Mouse (Mus musculus): Measurements from ENCODE around the gene Mfsd8. TPM values are rescaled to one million over a fixed set of nuclear protein-coding genes. Genes with fewer than 3 reads are reported as not detected.
"Not testable (repeated sequence)": the region's sequence is repeated elsewhere in the genome, so short reads cannot be mapped to it uniquely, and the experiment has no call there.

Gene Mfsd8
- polyA plus RNA-seq (2016; fragmentation: Nextera tagmentation; extraction: Ambion mirVana), result 5.2 TPM in 2 replicates

- peak within 1 kb of the TSS; percentile 59 for H3K4me3 ChIP-seq
- peak; percentile 99 for DNase-seq (ENCODE audit: low spot score)
- peak within 1 kb of the TSS; percentile 85 for H3K27ac ChIP-seq
- not testable (repeated sequence) for H3K36me3 ChIP-seq; H3K9me3 ChIP-seq; H3K27me3 ChIP-seq (ENCODE audit: insufficient read depth, poor library complexity, severe bottlenecking); H3K4me1 ChIP-seq
- under 1% methylated on average over 39 of the region's 39 CpGs for WGBS
Measured at GRCm38 (mm10) chr3:40846473-40846956, at the start of gene Mfsd8. Gene Mfsd8, minus strand, starts transcription at chr3:40846886.

DNA sequence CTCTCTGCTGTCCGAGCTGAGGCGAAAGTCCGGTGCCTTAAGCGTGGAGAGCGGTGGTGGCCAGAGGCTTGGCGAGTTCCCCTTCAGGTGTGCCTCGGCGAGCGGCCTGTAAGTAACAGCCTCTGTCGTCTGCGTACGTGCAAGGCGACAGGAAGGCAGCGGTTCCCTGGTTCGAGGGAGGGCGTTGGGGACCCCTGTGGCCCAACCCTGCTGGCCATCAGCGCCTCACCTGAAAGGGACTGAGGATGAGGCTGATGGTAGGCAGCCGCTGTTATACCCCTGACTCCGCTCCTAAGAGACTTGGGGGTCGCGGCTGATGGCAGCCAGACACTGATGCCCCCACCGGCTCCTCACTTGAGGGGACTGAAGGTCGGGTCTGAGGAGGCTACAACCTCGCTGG, 47.6 kb upstream of the Mfsd8 start:
- not testable (repeated sequence) for H3K4me1 ChIP-seq; H3K9me3 ChIP-seq; H3K36me3 ChIP-seq; H3K27me3 ChIP-seq (ENCODE audit: insufficient read depth, poor library complexity, severe bottlenecking)
- DNase-seq (ENCODE audit: low spot score), result peak; percentile 76
- peak overlapping the region; percentile 66 for H3K4me3 ChIP-seq
- WGBS, result 1% methylated on average over 23 of the region's 24 CpGs
- peak overlapping the region; percentile 76 for H3K27ac ChIP-seq

DNA sequence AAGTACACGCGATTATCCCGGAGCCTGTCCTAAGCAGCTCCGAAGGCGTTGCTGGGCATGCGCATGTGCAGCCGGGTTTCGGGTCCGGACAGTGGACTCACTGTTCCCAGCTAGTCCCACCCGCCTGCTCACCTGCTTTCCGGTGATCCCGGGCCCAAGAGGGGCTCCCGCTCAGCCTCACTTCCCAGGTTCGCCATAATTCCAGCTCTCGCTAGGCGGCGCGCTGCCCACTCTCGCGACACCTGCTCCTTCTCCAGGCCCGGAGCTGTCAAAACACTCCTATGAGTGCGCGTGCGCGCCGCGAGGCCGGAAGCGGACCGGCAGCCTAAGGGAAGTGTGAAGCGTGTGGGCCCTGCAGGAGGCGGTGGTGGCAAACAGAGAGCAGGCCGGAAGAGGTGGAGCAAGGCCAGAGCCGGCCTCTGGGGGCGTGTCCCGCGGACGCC, 47.2 kb upstream of the Mfsd8 start:
- not testable (repeated sequence) for H3K36me3 ChIP-seq; H3K27me3 ChIP-seq (ENCODE audit: insufficient read depth, poor library complexity, severe bottlenecking); H3K4me1 ChIP-seq; H3K9me3 ChIP-seq
- DNase-seq (ENCODE audit: low spot score), result peak; percentile 100
- H3K4me3 ChIP-seq, result peak overlapping the region; percentile 66
- H3K27ac ChIP-seq, result peak overlapping the region; percentile 79
- WGBS, result under 1% methylated on average over 38 of the region's 38 CpGs

DNA sequence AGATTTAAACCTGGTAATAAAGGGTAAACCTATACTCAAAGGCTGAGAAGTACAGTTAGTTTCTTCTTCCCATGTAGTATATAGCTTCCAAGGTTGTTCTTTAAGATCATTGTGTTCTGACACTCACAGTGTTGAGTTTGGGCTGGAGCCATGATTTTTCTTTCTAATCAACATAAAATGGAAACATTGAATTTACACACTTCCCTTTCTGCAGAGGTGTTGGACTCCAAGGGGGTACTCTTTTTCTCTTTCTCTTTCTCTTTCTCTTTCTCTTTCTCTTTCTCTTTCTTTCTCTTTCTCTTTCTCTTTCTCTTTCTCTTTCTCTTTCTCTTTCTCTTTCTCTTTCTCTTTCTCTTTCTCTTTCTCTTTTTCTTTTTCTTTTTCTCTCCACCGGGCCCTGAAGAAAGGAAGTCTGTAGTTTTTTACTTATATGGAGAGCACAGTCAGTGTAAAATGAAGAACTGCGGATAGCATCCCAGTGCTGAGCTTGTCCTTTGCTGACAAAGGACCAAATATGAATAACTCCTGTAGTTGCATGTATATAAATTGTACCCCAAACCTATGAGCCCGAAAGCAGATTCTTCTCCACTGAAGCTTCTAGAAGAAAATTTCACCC, 6.5 kb upstream of the Mfsd8 start:
- H3K9me3 ChIP-seq; H3K4me1 ChIP-seq; H3K27me3 ChIP-seq (ENCODE audit: insufficient read depth, poor library complexity, severe bottlenecking); DNase-seq (ENCODE audit: low spot score); H3K36me3 ChIP-seq; H3K27ac ChIP-seq; H3K4me3 ChIP-seq: not testable (repeated sequence)
- 85% methylated on average over 3 of the region's 3 CpGs for WGBS

DNA sequence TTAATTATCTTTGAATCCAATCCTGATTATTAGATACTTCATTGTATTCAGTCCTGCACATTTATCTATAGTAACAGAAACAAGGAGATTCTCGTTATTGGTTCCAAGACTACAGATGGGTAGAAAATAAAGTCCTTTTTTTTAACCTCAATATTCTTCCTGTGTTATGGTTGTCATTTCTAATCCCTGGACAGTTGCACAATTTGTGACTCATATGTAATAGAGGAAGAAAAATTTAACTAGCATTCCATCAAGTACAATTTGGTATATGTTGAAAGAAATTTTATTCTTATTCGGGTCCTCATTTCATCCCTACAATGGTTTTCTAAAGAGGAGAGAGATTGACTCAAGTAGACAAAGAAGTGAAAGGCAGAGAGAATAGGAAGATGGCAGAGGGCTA, 1.2 kb upstream of the Mfsd8 start:
- DNase-seq (ENCODE audit: low spot score); H3K4me1 ChIP-seq; H3K9me3 ChIP-seq; H3K27me3 ChIP-seq (ENCODE audit: insufficient read depth, poor library complexity, severe bottlenecking); H3K4me3 ChIP-seq; H3K27ac ChIP-seq; H3K36me3 ChIP-seq: not testable (repeated sequence)
- 89% methylated on average over 2 of the region's 2 CpGs for WGBS

GRCm38 (mm10) chr3:40847018-40847417, 332 bp upstream of the Mfsd8 start:
- H3K36me3 ChIP-seq; H3K4me1 ChIP-seq; H3K27me3 ChIP-seq (ENCODE audit: insufficient read depth, poor library complexity, severe bottlenecking); H3K9me3 ChIP-seq: not testable (repeated sequence)
- WGBS, result 1% methylated on average over 20 of the region's 21 CpGs
- Histone ChIP-seq H3K4me3 (peak overlapping the region; percentile 59), H3K27ac (peak overlapping the region; percentile 72)
- DNase-seq (ENCODE audit: low spot score), result peak; percentile 88

DNA sequence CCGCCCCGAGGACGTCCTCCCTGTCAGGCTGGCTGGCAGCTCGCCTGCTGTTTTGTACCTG, 101 bp upstream of the Mfsd8 start, which contains the start of gene Abhd18:
Abhd18 (plus strand) TSS at position 14 of the 61 bp plus-strand sequence.
- WGBS, result 0% methylated on average over 2 of the region's 4 CpGs
- H3K27me3 ChIP-seq (ENCODE audit: insufficient read depth, poor library complexity, severe bottlenecking); H3K9me3 ChIP-seq; H3K36me3 ChIP-seq; DNase-seq (ENCODE audit: low spot score); H3K4me1 ChIP-seq: not testable (repeated sequence)
- H3K4me3 ChIP-seq, result peak within 1 kb of the TSS; percentile 59
- H3K27ac ChIP-seq, result peak within 1 kb of the TSS; percentile 85

DNA sequence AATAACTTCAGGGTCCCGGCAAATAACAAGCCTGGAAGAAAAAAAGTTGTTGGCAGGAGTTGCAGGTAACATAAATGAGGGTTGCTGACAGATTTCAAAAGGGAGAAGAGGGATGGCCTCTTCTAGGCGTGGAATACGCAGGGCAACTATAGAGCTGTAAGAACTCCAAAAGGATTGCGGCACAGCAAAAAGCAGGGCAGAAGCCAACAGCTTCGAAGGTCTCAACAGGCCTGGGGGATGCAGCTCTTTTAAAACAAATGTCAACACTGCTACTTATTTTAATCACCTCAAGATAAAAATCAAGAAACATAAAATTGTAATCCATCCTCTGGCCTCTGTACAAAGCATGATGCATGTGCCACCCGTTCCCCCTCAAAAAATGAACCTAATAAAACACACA, 1.2 kb downstream of the Mfsd8 start:
- not testable (repeated sequence) for H3K4me1 ChIP-seq; H3K27me3 ChIP-seq (ENCODE audit: insufficient read depth, poor library complexity, severe bottlenecking); DNase-seq (ENCODE audit: low spot score); H3K36me3 ChIP-seq; H3K27ac ChIP-seq; H3K9me3 ChIP-seq
- 0 out of 2 replicates have a peak overlapping the region, but pooled peaks have one; percentile 59 for H3K4me3 ChIP-seq
- WGBS, result 91% methylated on average over 5 of the region's 6 CpGs

DNA sequence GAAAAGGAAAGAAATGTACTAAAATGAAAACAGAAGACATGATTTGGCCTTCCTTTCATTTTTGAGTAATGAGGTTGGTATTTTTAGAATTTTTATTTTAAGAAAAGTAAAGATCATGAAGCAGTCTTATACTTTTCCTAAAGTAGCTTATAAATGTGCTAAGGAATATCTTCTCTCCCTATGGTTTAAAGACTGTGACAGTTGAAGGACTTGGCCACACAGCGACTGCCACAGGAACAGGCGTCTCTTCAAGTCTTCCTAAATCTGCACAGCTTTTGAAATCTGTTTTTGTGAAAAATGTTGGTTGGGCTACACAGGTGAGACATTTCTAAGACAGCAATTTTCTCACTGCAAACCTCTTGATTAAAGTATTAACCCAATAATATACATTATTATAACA, 33.4 kb downstream of the Mfsd8 start:
- no peak overlapping the region for H3K27ac ChIP-seq
- H3K27me3 ChIP-seq (ENCODE audit: insufficient read depth, poor library complexity, severe bottlenecking), result no peaks in the 10 kb centered on the region
- no peaks in the 10 kb centered on the region for H3K4me1 ChIP-seq
- no peak for DNase-seq (ENCODE audit: low spot score)
- peaks cover 92% of the 10 kb centered on the region for H3K36me3 ChIP-seq
- no peaks in the 10 kb centered on the region for H3K9me3 ChIP-seq
- no peak overlapping the region for H3K4me3 ChIP-seq
- WGBS, result 88% methylated on average over 2 of the region's 2 CpGs

- no peak overlapping the region for H3K27ac ChIP-seq
Measured at GRCm38 (mm10) chr3:40809894-40810293, 36.8 kb downstream of the Mfsd8 start.

GRCm38 (mm10) chr3:40808686-40809085, 38.0 kb downstream of the Mfsd8 start:
- no peak for DNase-seq (ENCODE audit: low spot score)
- Histone ChIP-seq H3K4me3 (no peak overlapping the region), H3K27me3 (ENCODE audit: insufficient read depth, poor library complexity, severe bottlenecking) (no peaks in the 10 kb centered on the region), H3K27ac (no peak overlapping the region), H3K36me3 (peaks cover 82% of the 10 kb centered on the region), H3K4me1 (no peaks in the 10 kb centered on the region), H3K9me3 (no peaks in the 10 kb centered on the region)
- 97% methylated on average over 10 of the region's 10 CpGs for WGBS

More at GRCm38 (mm10) chr3:40809894-40810293, 36.8 kb downstream of the Mfsd8 start:
- Histone ChIP-seq H3K36me3 (peaks cover 84% of the 10 kb centered on the region), H3K27me3 (ENCODE audit: insufficient read depth, poor library complexity, severe bottlenecking) (no peaks in the 10 kb centered on the region), H3K9me3 (no peaks in the 10 kb centered on the region), H3K4me3 (no peak overlapping the region), H3K4me1 (no peaks in the 10 kb centered on the region)
- WGBS, result 94% methylated on average over 2 of the region's 2 CpGs
- DNase-seq (ENCODE audit: low spot score), result no peak

DNA sequence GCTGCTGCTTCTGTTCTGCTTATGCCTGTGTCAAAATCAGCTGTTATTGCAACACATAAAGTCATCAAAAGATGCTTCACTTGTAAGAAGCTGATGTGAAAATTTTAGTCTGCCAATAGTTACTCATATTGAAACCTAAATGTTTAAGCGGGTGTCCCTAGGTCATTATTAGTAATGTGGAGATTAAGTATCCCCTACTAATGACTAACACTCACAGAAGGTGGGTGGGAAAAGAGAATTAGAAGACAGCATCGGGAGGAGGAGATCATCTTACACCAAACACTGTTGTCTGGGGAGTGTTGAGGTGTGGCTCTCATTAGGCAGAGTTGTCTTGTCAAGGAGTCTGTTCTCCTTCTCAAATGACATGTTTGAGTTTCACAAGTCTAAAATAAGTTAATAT, 39.8 kb downstream of the Mfsd8 start:
- no peak for DNase-seq (ENCODE audit: low spot score)
- no peaks in the 10 kb centered on the region for H3K4me1 ChIP-seq
- H3K27me3 ChIP-seq (ENCODE audit: insufficient read depth, poor library complexity, severe bottlenecking), result no peaks in the 10 kb centered on the region
- H3K9me3 ChIP-seq, result no peaks in the 10 kb centered on the region
- no peak overlapping the region for H3K27ac ChIP-seq
- no peak overlapping the region for H3K4me3 ChIP-seq
- H3K36me3 ChIP-seq, result peaks cover 76% of the 10 kb centered on the region
- 64% methylated on average over 2 of the region's 2 CpGs for WGBS

GRCm38 (mm10) chr3:40800373-40800823, 46.3 kb downstream of the Mfsd8 start:
- peaks cover 9% of the 10 kb centered on the region; the same call in 1 of the 2 replicates for H3K4me1 ChIP-seq
- WGBS, result 0% methylated on average over 37 of the region's 37 CpGs
- H3K27ac ChIP-seq, result peak overlapping the region; percentile 93
- H3K4me3 ChIP-seq, result peak overlapping the region; percentile 96
- H3K9me3 ChIP-seq, result no peaks in the 10 kb centered on the region
- no peaks in the 10 kb centered on the region for H3K27me3 ChIP-seq (ENCODE audit: insufficient read depth, poor library complexity, severe bottlenecking)
- peak; percentile 86 for DNase-seq (ENCODE audit: low spot score)
- peaks cover 32% of the 10 kb centered on the region for H3K36me3 ChIP-seq
